Comparison of ENCODE assay signal across 31 mouse cellular contexts in the genomic region with DNA sequence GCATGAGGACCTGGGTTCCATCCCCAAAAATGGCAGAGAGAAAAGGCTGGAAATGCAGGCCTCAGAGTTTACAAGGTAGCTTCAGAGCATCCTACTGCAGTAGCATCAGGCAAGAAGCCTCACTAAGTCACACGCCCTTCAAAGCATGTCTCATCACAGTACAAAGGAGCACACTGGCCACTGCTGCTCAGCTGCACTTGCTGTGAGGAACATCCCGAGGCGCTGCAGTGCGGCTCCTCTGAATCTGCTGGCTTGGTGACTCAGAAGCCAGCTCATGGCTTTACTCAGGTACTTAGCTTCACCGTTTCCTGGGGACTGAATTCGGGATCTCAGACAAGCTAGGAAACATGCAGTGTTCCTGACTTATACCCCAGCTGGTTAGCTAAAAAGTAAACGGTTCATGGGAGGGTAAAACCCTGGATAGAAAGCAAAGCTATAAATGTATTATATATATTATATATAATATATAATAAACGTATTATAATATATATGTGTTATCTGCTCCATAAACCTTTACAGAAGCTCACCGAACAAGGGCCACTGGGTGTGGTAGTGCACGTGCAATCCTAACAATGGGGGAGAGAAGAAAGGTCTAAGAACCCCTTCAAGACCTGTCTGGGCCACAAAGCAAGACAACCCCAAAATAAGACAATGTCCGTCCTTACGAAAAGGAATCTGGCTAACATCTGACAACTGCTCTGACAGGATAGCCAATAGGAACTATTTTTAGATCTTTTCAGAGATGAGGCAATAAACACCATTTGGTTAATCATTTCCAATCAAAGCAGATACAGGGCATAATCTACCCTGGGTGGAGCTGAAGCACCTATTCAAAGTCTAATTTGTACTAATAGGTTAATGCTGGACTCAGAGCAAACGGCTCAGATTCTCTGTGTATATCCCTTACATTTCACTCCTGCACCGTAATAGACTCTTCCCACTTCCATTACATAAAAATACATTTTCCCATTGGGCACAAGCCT. TPM values are rescaled to one million over a fixed set of nuclear protein-coding genes. Genes with fewer than 3 reads are reported as not detected.
DNase-seq lines count a peak whose midpoint lies in the region; ATAC-seq and TF ChIP-seq lines count a peak whose summit lies in the region.
"Had no signal": no experiment of that assay in that cellular context is flagged by ENCODE, and none has a peak within 500 bp of the region (broad histone marks: within the 10 kb centered on the region; RNA-seq: fewer than 3 reads in every experiment).

No protein-coding gene starts in this region.

- H3K4me1 ChIP-seq in liver, adult 2 months (ENCODE audit: control insufficient read depth, insufficient read depth, low read length) = peaks cover 24% of the 10 kb centered on the region
- no peaks in the 10 kb centered on the region for H3K4me1 ChIP-seq in liver, embryonic 11.5 days (replicated peaks; ENCODE audit: control insufficient read depth, insufficient read depth, low read length)
- H3K4me1 ChIP-seq in intestine, embryonic 14.5 days (replicated peaks; ENCODE audit: control insufficient read depth, insufficient read depth, low read length) = no peaks in the 10 kb centered on the region
- H3K4me1 ChIP-seq in intestine, postnatal 0 days (replicated peaks; ENCODE audit: control insufficient read depth, insufficient read depth, low read length) = peaks cover 6% of the 10 kb centered on the region; the same call in 1 of the 2 replicates
- H3K4me1 ChIP-seq in hindbrain, embryonic 13.5 days (replicated peaks) = no peaks in the 10 kb centered on the region
- no peaks in the 10 kb centered on the region for H3K4me1 ChIP-seq in hindbrain, embryonic 14.5 days (replicated peaks; ENCODE audit: control insufficient read depth, insufficient read depth, low read length)
- H3K4me1 ChIP-seq: embryonic facial prominence, embryonic 10.5 days; forebrain, embryonic 12.5 days; forebrain, embryonic 15.5 days; heart, embryonic 12.5 days; hindbrain, embryonic 10.5 days; hindbrain, embryonic 15.5 days had no signal

- peak; percentile 97 for DNase-seq in liver, adult 2 months (ENCODE audit: extremely low read depth, low read depth, low spot score)
- no peak for DNase-seq in liver, embryonic 11.5 days (ENCODE audit: low spot score)
- DNase-seq in 3134 (ENCODE audit: extremely low read depth, insufficient read length, low spot score) = peak; percentile 71
- DNase-seq in intestine, embryonic 14.5 days (ENCODE audit: low spot score) = no peak
- no peak for DNase-seq in hindbrain, embryonic 14.5 days (ENCODE audit: low spot score)
- DNase-seq in testis, postnatal 10 days (ENCODE audit: low spot score) = no peak
- DNase-seq: adrenal gland, adult 2 months; adrenal gland, postnatal 25 days; B cell, adult 2 months; cerebellum, adult 18-20 months; cerebellum, adult 9-10 months; cerebellum, postnatal 25 days; embryo, embryonic 11 days; gastrocnemius, postnatal 25 days; heart, adult 18-20 months; heart, postnatal 10 days; heart, postnatal 36 days had no signal

- H3K79me2 ChIP-seq in liver, adult 2 months (ENCODE audit: control insufficient read depth, insufficient read depth, low read length) = peaks cover 24% of the 10 kb centered on the region; the same call in 1 of the 2 replicates

- ATAC-seq in liver, embryonic 11.5 days (replicated peaks; ENCODE audit: low FRiP score) = no peak
- ATAC-seq in intestine, embryonic 14.5 days (replicated peaks; ENCODE audit: low FRiP score, low TSS enrichment, low read depth) = peak; percentile 62
- ATAC-seq in intestine, postnatal 0 days = peak; percentile 84
- no peak for ATAC-seq in hindbrain, embryonic 13.5 days (ENCODE audit: low FRiP score)
- no peak for ATAC-seq in hindbrain, embryonic 14.5 days (ENCODE audit: low FRiP score)
- ATAC-seq: forebrain, embryonic 15.5 days; Patski had no signal

- peak overlapping the region; percentile 93 for H3K27ac ChIP-seq in liver, adult 2 months (replicated peaks; ENCODE audit: insufficient read depth, low read depth, low read length)
- no peak overlapping the region for H3K27ac ChIP-seq in liver, embryonic 11.5 days (ENCODE audit: low read depth, low read length)
- H3K27ac ChIP-seq in intestine, embryonic 14.5 days (ENCODE audit: low read depth) = no peak overlapping the region
- H3K27ac ChIP-seq in intestine, postnatal 0 days (ENCODE audit: low read depth, low read length) = peak overlapping the region; percentile 62
- H3K27ac ChIP-seq in hindbrain, embryonic 13.5 days = no peak overlapping the region
- H3K27ac ChIP-seq in hindbrain, embryonic 14.5 days = no peak overlapping the region
- H3K27ac ChIP-seq: embryonic facial prominence, embryonic 10.5 days; embryonic facial prominence, embryonic 13.5 days; forebrain, embryonic 12.5 days; forebrain, embryonic 15.5 days; heart, embryonic 15.5 days; hindbrain, embryonic 10.5 days; hindbrain, embryonic 15.5 days had no signal

- no peaks in the 10 kb centered on the region for H3K27me3 ChIP-seq in liver, adult 2 months (ENCODE audit: control insufficient read depth, insufficient read depth, low read length)
- no peaks in the 10 kb centered on the region for H3K27me3 ChIP-seq in liver, embryonic 11.5 days (replicated peaks; ENCODE audit: control insufficient read depth, insufficient read depth, low read length)
- H3K27me3 ChIP-seq in intestine, embryonic 14.5 days (replicated peaks; ENCODE audit: control insufficient read depth, insufficient read depth, low read length) = no peaks in the 10 kb centered on the region
- no peaks in the 10 kb centered on the region for H3K27me3 ChIP-seq in intestine, postnatal 0 days (replicated peaks; ENCODE audit: control insufficient read depth, insufficient read depth, low read length)
- H3K27me3 ChIP-seq in hindbrain, embryonic 13.5 days = no peaks in the 10 kb centered on the region
- H3K27me3 ChIP-seq in hindbrain, embryonic 14.5 days (ENCODE audit: control insufficient read depth, insufficient read depth, low read length) = no peaks in the 10 kb centered on the region
- H3K27me3 ChIP-seq: CH12.LX; embryonic facial prominence, embryonic 13.5 days; forebrain, embryonic 15.5 days; heart, embryonic 15.5 days; hindbrain, embryonic 15.5 days; Patski had no signal

- no peak for TF ChIP-seq CTCF in liver, adult 2 months (IDR thresholded peaks at IDR 0.05; ENCODE audit: low read depth, low read length)
- TF ChIP-seq CTCF in intestine, postnatal 0 days (IDR thresholded peaks at IDR 0.05; ENCODE audit: low read depth) = peak; percentile 44

- TF ChIP-seq POLR2A in liver, adult 2 months (IDR thresholded peaks at IDR 0.05; ENCODE audit: extremely low read depth, insufficient read depth, low read length) = no peak

- peak overlapping the region; percentile 69 for H3K9ac ChIP-seq in liver, adult 2 months (ENCODE audit: low read depth, low read length)
- H3K9ac ChIP-seq in liver, embryonic 11.5 days (ENCODE audit: low read depth, low read length) = no peak overlapping the region
- no peak overlapping the region for H3K9ac ChIP-seq in intestine, embryonic 14.5 days (ENCODE audit: low read length)
- no peak overlapping the region for H3K9ac ChIP-seq in intestine, postnatal 0 days (ENCODE audit: low read depth, low read length)
- no peak overlapping the region for H3K9ac ChIP-seq in hindbrain, embryonic 13.5 days
- H3K9ac ChIP-seq in hindbrain, embryonic 14.5 days = no peak overlapping the region
- H3K9ac ChIP-seq: embryonic facial prominence, embryonic 13.5 days; forebrain, embryonic 12.5 days; forebrain, embryonic 15.5 days; heart, embryonic 12.5 days; heart, embryonic 15.5 days; hindbrain, embryonic 15.5 days had no signal

- no peak overlapping the region for H3K4me2 ChIP-seq in liver, embryonic 11.5 days
- no peak overlapping the region for H3K4me2 ChIP-seq in intestine, embryonic 14.5 days (ENCODE audit: low read length)
- peak overlapping the region; percentile 44 for H3K4me2 ChIP-seq in intestine, postnatal 0 days (replicated peaks; ENCODE audit: low read depth)
- no peak overlapping the region for H3K4me2 ChIP-seq in hindbrain, embryonic 13.5 days
- no peak overlapping the region for H3K4me2 ChIP-seq in hindbrain, embryonic 14.5 days (replicated peaks)
- H3K4me2 ChIP-seq: embryonic facial prominence, embryonic 13.5 days; forebrain, embryonic 12.5 days; forebrain, embryonic 15.5 days; heart, embryonic 12.5 days; heart, embryonic 15.5 days; hindbrain, embryonic 15.5 days had no signal

- H3K9me3 ChIP-seq in liver, embryonic 11.5 days (ENCODE audit: control insufficient read depth, low read length) = no peaks in the 10 kb centered on the region
- no peaks in the 10 kb centered on the region for H3K9me3 ChIP-seq in intestine, embryonic 14.5 days (ENCODE audit: control insufficient read depth, low read length)
- H3K9me3 ChIP-seq in intestine, postnatal 0 days (ENCODE audit: control insufficient read depth) = no peaks in the 10 kb centered on the region
- no peaks in the 10 kb centered on the region for H3K9me3 ChIP-seq in hindbrain, embryonic 13.5 days
- H3K9me3 ChIP-seq in hindbrain, embryonic 14.5 days (ENCODE audit: control insufficient read depth, low read length) = no peaks in the 10 kb centered on the region
- H3K9me3 ChIP-seq: embryonic facial prominence, embryonic 10.5 days; embryonic facial prominence, embryonic 13.5 days; forebrain, embryonic 12.5 days; forebrain, embryonic 15.5 days; G1E; heart, embryonic 12.5 days; heart, embryonic 15.5 days; hindbrain, embryonic 10.5 days; hindbrain, embryonic 15.5 days had no signal

- no peaks in the 10 kb centered on the region for H3K36me3 ChIP-seq in liver, adult 2 months (ENCODE audit: control insufficient read depth, insufficient read depth, low read length)
- H3K36me3 ChIP-seq in liver, embryonic 11.5 days (ENCODE audit: control insufficient read depth, insufficient read depth, low read length) = no peaks in the 10 kb centered on the region
- no peaks in the 10 kb centered on the region for H3K36me3 ChIP-seq in intestine, embryonic 14.5 days (ENCODE audit: control insufficient read depth, insufficient read depth, low read length)
- H3K36me3 ChIP-seq in intestine, postnatal 0 days (ENCODE audit: control insufficient read depth, insufficient read depth) = no peaks in the 10 kb centered on the region
- no peaks in the 10 kb centered on the region for H3K36me3 ChIP-seq in hindbrain, embryonic 13.5 days
- H3K36me3 ChIP-seq in hindbrain, embryonic 14.5 days (replicated peaks; ENCODE audit: control insufficient read depth, insufficient read depth) = no peaks in the 10 kb centered on the region
- H3K36me3 ChIP-seq: embryonic facial prominence, embryonic 10.5 days; embryonic facial prominence, embryonic 13.5 days; forebrain, embryonic 12.5 days; forebrain, embryonic 15.5 days; G1E; heart, embryonic 12.5 days; heart, embryonic 15.5 days; hindbrain, embryonic 10.5 days; hindbrain, embryonic 15.5 days had no signal

- H3K4me3 ChIP-seq in liver, adult 2 months (ENCODE audit: insufficient read depth, low read depth, low read length) = no peak overlapping the region
- no peak overlapping the region for H3K4me3 ChIP-seq in liver, embryonic 11.5 days (ENCODE audit: low read depth, low read length)
- H3K4me3 ChIP-seq in intestine, embryonic 14.5 days (ENCODE audit: low read depth, low read length) = no peak overlapping the region
- no peak overlapping the region for H3K4me3 ChIP-seq in intestine, postnatal 0 days (ENCODE audit: low read depth, low read length)
- no peak overlapping the region for H3K4me3 ChIP-seq in hindbrain, embryonic 13.5 days
- no peak overlapping the region for H3K4me3 ChIP-seq in hindbrain, embryonic 14.5 days (replicated peaks; ENCODE audit: low read length)
- H3K4me3 ChIP-seq: embryonic facial prominence, embryonic 10.5 days; embryonic facial prominence, embryonic 13.5 days; erythroblast, embryonic 14.5 days; forebrain, embryonic 12.5 days; forebrain, embryonic 15.5 days; heart, embryonic 12.5 days; heart, embryonic 15.5 days; hindbrain, embryonic 10.5 days; hindbrain, embryonic 15.5 days had no signal

- WGBS in liver, adult 2 months = 56% methylated on average over 14 of the region's 14 CpGs
- WGBS in liver, embryonic 11.5 days = 80% methylated on average over 14 of the region's 14 CpGs
- WGBS in intestine, embryonic 14.5 days = 72% methylated on average over 14 of the region's 14 CpGs
- 38% methylated on average over 14 of the region's 14 CpGs for WGBS in intestine, postnatal 0 days
- WGBS in hindbrain, embryonic 13.5 days = 89% methylated on average over 14 of the region's 14 CpGs
- WGBS in hindbrain, embryonic 14.5 days = 90% methylated on average over 14 of the region's 14 CpGs

RNA-seq across cellular contexts. Expression of gene Vgll4, which starts 25.0 kb away (rescaled TPM):
- 24.3 and 31.0 TPM in 2 replicates for total RNA-seq in liver, adult 2 months (2014; rRNA removed)
- polyA plus RNA-seq in liver, adult 2 months (2012; rRNA removed) = 32.1 and 44.5 TPM in 2 replicates
- 34.3 and 37.8 TPM in 2 replicates for polyA plus RNA-seq in liver, embryonic 11.5 days (2014; fragmentation: Nextera tagmentation; extraction: Ambion mirVana)
- 72.0 and 82.9 TPM in 2 replicates for polyA plus RNA-seq in intestine, embryonic 14.5 days (2014; fragmentation: Nextera tagmentation; extraction: Ambion mirVana)
- 31.1 and 33.0 TPM in 2 replicates for polyA plus RNA-seq in intestine, postnatal 0 days (2015; fragmentation: Nextera tagmentation; extraction: Ambion mirVana)
- polyA plus RNA-seq in hindbrain, embryonic 13.5 days (2015; fragmentation: Nextera tagmentation; extraction: Ambion mirVana) = 62.4 and 65.9 TPM in 2 replicates
- 37.9 and 38.4 TPM in 2 replicates for polyA plus RNA-seq in hindbrain, embryonic 14.5 days (2014; fragmentation: Nextera tagmentation; extraction: Ambion mirVana)

Comparison
In these comparisons a context has a peak if more than half of its experiments do, and no peak if none do; other contexts are left out.
1. DNase-seq: peak in liver, adult 2 months (single experiment) and 3134 (single experiment); none in liver, embryonic 11.5 days (single experiment), intestine, embryonic 14.5 days (single experiment), hindbrain, embryonic 14.5 days (single experiment) and testis, postnatal 10 days (single experiment).
2. H3K27ac ChIP-seq: peak in liver, adult 2 months (single experiment) and intestine, postnatal 0 days (single experiment); none in liver, embryonic 11.5 days (single experiment), intestine, embryonic 14.5 days (single experiment), hindbrain, embryonic 13.5 days (single experiment) and hindbrain, embryonic 14.5 days (single experiment).
3. ATAC-seq: peak in intestine, embryonic 14.5 days (single experiment) and intestine, postnatal 0 days (single experiment); none in liver, embryonic 11.5 days (single experiment), hindbrain, embryonic 13.5 days (single experiment) and hindbrain, embryonic 14.5 days (single experiment).